Mouse (Mus musculus) frontal cortex, postnatal 25 days (tissue): ENCODE results near the gene Chrm1.

Source experiments
- DNase-seq, 2 experiments: peaks; one replicate each; pipeline ENCODE4 v3.0.0; 2022; ENCODE audit warnings: low spot score in 2 of 2

The Chrm1 gene

DNA sequence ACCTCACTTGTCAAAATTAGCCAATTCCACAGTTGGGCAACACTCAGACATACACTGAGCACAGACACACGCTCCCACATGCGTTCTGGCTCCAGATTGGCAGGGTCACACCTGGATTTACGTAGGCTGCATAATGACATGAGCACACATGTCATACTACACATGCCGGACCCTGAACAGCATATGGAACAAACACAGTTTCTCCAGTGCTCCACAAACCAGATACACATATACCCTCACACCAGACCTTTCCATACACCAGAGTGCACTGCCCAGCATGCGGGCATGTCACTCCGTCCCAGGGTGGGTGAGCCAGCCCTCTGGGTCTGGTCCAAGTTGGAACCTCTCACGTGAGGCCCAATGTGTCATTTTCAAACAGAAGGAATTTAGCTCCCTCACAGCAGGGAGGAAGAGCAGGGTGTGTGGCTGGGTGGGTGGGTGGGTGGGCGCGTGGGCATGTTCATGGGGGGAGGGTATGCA, at the start of gene Chrm1:
Gene Chrm1, plus strand, starts transcription at position 430 of the 480 bp plus-strand sequence.
- DNase-seq, result no peak

DNA sequence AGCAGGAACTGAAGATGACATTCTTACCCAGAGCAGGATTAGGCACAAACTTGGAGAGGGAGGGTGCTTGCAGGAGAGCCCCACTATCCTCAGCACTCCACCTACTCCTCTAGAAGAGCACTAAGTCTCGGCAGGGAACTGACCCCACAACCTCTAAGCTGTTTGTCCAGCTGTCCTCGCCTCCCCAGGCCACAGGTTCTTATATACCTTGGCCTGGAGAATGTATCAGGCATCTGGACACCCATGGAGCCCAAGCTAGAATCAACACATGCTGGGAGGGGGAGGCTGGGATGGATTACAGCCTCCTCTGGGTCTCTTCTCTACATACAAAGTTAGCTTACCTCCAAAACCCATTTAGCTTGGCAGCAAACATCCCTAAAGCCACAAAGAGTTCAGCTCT, 49.2 kb upstream of the Chrm1 start:
- no peak for DNase-seq

DNA sequence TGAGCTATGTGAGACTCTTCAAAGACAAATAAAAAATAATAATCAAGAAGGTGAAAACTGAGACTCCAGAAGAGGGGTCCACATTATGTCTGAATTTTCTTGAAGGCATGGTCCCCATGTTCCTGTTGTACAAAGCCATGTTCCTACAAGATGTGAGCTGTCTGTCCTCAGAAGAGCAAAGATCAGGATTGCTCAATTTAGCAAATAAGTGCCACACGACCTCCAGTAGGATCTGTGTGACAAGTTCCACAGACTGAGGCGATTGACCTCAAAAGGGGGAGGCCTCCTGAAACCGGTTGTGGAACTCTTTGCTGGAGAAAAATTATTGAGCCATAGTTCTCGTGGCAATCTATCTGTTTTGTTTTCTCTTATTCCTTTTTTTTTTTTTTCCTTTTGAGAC, 47.3 kb upstream of the Chrm1 start:
- DNase-seq, result no peak

DNA sequence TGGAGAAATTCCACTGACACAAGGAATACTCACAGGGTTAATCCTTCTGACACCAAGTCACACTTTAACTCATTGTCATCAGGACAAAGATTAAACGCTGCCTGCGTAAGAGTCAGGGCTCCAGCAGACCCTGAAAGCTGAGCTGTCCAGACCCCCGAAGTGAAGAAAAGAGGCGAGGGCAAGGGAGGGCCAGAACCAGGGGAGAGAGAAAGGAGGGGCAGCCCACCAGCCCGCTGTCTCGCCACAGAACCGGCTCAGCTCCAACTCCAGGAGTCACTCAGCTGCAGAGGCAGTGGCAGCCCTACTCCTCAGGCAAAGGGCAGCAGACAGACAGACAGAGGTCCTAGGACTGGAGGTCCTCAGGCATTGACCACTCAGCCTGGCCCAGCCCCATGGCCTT, 45.7 kb upstream of the Chrm1 start, which contains the start of gene Slc22a6:
Gene Slc22a6, plus strand, starts transcription at position 136 of the 400 bp plus-strand sequence.
- DNase-seq, result no peak

DNA sequence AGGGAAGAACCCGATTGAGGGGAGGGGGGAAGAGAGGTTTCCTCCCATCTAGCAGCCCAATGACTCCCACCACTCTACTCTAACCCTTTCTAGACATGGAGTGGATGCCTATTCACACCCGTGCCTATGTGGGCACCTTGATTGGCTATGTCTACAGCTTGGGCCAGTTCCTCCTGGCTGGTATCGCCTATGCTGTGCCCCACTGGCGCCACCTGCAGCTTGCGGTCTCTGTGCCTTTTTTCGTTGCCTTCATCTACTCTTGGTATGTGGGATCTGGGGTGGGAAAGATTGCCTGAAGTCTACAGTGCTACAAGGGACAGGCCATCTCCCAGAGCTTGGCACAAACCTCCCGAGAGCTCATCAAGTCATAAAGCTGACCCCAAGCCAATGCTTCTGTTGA, 42.5 kb upstream of the Chrm1 start:
- DNase-seq, result no peak

DNA sequence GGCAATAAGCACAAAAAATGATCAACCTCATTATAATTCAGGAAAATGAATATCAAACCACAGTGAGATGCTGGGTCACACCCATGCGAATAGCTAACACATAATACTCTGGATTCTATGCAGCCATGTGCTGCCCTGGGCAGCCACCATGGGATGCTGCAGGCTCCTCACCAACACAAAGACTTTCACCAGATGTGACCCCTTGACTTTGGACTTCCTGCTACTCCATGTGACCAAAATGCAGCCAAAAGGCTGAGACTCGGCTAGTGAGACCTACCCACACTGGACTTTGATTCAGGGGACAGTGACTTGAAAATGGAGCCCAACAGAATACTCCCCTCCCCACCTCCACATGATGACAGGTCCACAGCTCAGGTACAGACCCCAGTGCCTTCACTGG, 33.3 kb upstream of the Chrm1 start:
- DNase-seq, result no peak

DNA sequence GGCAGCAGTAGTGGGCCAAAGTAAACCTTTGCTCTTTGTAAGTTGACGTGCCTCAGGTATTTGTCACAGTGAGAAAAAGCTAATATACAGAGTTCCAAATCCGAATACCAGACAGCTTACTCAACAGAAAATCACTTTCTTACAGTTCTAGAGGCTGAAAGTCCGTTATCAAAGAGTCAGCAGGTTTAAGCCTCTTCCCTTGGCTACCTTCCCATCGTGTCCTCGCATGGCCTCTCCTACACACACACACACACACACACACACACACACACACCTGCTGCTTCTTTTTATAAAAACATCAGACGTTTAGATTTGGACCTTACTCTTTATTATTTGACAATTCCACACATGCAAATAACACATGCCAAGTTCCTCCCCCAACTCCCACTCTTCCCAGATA, 32.8 kb upstream of the Chrm1 start:
- DNase-seq, result no peak

DNA sequence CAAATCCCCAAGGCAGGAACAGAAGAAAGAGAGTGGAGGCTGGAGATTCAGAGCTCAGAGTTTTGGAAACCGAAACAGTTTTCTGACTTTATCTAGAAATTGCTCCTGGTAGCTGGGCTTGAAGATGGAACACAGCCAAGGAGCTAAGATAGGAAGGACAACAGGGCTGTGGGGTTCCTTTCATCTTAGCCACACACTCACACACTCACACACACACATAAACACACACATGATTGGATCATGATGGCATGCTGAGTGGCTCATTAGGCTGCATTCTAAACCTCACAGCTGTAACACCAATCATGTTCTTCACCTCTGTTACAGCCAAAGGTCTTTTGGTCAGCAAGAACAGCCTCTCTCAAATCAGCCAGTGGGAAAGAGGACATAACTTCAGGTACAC, 31.6 kb upstream of the Chrm1 start:
- DNase-seq, result no peak

DNA sequence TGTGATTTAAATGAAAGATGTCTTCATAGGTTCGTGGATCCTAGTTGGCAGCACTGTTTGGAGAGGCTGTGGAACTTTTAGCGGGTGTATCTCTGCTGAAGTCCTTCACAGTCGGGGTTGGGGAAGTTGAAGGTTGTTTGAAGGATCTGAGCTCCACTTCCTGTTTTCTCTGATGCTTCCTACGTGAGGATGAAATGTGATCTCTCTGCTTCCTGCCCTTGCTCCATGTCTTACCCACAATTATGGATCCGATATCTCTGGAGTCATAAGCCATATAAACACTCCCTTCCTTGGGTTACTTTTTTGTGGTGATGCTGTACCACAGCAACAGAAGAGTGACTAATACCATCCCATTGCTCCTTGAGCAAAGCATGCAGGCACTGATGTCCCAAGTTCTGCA, 21.5 kb upstream of the Chrm1 start:
- no peak for DNase-seq

DNA sequence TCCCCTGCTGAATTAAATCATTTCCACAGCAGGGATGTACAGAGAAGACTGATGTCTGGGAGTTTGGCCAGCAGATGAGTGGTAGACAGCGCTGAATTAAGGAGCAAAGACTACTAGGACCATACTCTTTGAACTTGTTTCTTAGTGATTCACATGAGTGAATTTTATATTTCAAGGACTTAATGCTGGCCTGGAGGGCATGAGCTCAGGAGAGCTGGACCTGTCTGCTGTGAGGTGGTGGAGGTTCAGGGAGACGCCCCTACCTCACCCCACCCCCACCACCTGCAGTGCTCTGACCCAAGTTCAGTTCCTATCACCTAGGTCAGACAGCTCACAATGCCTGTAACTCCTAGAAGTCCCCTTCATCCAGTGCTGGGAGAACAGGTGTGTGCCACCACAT, 17.2 kb upstream of the Chrm1 start:
- DNase-seq, result no peak

DNA sequence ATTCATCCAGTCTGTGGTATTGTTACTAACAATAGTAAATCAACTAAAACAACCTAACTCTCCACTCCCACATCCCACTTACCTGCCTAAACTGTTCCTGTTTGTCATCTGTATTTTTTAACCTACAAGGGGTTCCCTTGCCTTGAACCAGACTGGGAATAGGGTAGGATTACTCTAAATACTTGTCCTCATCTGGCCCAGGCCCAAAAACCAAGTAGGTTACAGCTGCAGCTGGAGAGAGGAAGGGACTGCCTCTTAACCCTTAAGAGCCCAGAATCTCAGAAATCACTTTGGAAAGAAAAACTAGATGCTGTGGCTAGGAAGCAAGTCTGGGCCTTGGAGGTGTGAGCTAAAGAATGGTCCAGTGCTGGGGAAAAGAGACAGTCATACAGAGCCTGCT, 7.8 kb upstream of the Chrm1 start:
- no peak for DNase-seq

DNA sequence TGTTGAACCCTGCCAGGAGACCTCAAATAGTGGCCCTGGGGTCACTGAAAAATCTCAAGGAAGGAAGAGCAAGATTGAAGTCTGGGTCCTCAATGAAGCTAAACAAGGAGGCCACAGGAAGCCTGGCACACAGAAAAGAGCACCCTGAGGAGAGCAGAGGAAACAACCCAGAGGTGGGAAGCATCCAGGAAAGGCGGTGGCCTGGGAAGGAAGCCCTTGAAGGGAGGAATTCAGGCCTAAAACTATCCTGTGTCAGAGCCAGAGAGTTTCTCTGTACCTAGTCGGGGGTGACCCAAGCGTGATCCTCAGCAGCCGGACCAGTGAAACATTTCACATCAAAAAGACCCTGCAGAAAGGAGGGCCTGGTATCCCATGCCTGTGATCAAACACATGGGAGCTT, 7.2 kb upstream of the Chrm1 start:
- DNase-seq, result no peak

DNA sequence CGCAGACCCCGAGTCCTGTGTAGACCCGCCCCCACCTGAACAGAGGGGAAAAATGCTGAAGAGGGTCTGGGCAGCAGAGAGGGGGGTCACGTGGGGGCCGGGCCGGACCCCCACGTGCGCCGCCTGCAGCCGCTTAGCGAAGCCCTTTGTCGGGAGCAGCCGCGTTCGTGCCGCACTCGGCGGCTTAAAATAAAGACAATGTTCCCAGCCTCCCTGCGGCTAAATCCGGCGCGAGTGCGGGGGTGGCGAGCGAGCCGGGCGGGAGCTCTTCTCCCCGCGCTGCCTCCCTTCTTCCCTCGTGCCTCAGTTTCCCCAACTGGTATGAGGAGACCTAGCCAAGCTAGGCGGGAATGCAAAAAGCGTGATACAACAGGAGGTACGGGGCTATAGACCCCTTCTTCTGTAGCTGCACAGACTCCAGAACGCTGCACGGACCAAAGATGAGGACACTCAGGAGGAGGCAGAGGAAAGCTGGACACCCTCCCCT, 1.7 kb upstream of the Chrm1 start:
- peak; percentile 63 to 71 for DNase-seq

DNA sequence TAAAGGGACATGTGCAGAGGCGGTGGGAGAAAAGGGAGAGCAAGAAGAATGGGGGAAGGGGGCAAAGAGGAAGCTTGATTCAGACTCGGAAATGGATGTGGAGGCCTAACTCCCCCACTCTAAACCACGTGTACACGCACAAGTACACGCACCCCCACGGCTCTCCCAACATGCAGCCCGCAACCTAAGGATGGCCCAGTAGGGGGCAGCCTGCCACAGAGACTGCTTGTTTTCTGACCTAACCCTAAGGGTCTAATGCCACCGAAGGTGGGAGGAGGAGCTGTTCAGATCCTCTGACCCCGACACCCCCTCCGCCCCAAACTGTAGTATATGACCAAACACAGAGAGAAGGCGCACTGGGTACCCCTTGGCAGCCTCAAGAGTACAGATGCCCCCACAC, 1.3 kb upstream of the Chrm1 start:
- peak; percentile 81 to 84 for DNase-seq

DNA sequence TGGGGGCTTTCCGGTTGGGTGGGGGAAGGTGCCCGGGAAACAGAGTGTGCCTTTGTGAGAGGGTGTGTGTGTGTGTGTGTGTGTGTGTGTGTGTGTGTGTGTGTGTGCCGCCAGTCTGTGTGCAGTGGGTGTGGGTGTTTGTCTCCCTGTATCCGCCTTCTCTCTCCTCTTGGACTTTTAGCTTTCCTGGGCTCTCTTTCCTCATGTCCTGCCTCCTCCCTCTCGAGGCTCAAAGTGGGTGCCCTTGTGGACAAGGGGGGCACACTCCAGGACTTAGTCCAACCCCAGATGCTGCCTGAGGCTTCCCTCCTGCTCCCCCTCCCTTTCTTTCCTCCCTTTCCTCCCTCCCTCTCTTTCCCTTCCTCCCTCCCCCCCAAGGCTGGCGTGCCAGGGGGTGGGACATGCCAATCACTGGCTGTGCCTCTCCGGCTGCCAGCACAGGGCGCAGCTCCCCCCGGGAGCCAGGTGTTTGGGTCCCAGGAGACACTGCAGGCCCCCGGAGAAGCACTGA, 377 bp downstream of the Chrm1 start:
- DNase-seq, result peak; percentile 59 to 61

DNA sequence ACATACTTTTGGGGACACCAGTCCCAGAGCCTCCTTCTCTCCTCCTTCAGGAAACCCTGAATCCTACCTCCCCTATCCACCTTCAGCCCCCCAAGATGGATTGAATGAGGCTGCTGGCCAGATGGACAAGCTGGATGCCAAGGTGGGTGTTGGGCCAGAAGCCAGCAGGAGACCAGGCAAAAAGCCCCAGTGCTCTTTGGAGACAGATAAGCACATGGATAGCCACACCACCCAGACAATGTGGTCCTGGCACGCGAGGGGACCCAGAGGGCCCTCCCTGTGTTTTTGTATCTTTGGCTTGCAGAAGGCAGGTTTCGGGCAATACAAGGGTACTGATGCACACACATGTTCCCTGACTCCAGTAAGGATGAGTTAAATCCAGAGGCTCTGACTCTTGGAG, 1.3 kb downstream of the Chrm1 start:
- no peak for DNase-seq

DNA sequence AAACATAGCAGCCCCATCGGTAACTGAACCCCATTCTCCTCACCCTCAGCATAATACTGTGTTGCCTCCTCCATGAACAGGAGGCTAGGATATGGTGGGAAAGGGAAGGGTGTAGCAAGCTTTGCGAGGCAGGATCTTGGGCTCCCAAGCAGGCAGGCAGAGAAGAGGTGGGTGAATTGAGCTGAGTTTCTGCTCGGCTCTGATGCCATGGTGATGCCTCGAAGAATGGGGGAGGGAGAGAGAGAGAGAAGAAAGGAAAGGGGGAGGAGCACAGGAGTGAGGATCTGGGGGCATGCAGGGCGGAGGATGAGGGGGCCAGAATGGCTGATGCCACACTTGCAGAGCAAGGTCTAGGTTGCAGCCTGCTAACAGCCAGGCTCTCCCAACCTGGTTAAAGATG, 2.2 kb downstream of the Chrm1 start:
- DNase-seq, result peak in 1 of 2 experiments; percentile 38

DNA sequence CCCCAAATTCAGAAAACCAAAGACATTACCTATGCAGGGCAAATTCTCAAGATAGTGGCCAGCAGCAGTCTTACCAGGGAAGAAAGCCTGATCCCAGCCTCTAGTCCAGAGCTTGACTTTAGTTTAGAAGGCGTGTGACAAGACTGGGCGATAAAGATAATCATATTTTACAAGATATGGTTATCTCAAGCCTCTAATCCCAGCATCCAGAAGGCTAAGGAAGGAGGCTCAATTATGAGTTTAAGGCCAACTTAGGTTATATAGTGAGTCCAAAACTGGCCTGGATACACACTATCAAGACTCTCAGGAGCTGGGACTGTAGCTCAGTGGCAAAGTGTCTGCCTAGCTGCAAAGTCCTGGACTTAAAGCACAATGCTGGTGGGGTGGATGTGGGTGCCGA, 9.3 kb downstream of the Chrm1 start:
- DNase-seq, result no peak

DNA sequence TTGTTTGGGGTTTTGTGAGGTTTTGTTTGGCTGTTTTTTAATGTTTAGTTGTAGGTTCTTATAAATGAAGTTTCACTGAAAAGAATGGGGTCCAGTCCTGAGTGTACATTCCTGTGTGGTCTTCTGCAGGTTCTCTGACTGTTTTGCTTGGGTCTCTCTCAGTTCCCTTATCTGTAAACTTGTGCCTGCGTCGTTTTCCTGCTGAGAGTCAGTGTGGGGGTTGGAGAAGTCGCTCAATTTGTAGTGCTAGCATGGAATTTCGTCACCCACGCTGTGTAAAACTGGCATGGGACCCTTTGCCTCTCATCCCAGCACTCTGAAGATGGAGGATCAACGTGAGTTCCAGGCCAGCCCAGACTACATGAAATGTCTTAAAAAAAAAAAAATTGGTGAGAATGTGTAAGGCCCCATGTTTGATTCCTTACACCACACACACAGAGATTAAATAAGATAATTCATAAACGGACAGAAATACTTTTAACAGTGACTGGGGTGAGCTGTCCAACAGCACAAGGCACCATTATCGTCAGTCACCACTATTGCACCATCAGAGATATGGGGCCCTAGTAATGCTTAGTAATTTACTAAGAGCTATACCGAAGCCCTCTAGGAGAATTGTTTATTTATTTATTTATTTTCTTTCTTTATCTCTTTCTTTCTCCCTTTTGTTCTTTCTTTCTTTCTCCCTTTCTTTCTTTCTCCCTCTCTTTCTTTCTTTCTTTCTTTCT, 9.9 kb downstream of the Chrm1 start:
- no peak for DNase-seq

DNA sequence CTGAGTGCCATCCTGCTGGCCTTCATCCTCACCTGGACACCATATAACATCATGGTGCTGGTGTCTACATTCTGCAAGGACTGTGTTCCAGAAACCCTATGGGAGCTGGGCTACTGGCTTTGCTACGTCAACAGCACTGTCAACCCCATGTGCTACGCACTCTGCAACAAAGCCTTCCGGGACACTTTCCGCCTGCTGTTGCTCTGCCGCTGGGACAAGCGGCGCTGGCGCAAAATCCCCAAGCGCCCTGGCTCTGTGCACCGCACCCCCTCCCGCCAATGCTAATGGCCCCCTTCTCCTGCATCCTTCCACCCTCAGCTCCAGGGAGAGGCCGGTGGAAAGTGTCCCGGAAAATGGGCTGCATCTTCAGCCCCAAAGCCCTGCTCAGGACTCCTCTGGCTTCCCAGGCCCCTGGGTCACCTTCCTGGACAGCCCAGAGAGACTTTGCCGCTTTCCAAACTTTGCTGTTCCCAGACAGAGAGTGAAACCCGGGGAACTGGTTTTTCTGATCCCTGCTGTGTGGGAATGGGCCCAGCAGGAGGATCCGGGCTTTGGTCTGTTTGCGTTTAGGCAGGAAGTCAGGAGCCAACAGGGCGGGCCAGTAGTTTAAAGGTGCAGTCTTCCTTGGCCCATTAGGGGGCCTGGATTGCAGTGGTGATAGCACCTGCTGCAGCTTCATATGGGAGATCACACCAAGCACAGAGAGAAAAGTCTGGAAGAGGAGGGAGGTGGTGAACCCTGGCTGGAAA, 15.6 kb downstream of the Chrm1 start:
- DNase-seq, result no peak

DNA sequence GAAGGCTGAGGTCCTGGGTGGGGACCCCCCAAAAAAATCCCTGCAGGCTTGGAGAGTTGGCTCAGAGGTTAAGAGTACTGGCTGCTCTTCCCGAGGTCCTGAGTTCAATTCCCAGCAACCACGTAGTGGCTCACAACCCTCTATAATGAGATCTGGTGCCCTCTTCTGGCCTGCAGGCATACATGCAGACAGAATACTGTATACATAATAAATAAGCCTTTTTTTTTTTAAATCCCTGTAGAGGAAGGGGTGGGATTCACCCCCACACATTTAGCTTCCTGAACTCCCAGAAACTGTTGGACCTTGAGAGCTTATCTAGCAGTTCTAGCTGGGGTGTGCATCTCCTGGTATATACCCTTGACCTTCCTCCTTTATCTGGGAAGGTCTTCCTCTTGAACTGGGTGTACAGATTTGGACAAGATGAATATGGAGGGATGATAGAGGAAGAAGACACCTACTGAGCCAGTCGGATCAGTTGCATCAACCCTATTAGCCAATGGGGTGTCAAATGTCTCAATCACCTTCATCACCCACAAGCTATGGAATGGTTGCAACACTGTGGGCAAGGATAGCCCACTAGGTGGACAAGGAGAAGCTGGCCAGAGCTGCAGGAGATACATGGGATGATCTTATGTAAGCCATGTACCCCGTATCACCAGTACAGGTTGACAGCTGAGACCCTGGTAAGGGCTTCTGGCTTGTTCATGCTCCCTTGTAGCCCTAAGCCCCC, 18.2 kb downstream of the Chrm1 start:
- DNase-seq, result no peak

DNA sequence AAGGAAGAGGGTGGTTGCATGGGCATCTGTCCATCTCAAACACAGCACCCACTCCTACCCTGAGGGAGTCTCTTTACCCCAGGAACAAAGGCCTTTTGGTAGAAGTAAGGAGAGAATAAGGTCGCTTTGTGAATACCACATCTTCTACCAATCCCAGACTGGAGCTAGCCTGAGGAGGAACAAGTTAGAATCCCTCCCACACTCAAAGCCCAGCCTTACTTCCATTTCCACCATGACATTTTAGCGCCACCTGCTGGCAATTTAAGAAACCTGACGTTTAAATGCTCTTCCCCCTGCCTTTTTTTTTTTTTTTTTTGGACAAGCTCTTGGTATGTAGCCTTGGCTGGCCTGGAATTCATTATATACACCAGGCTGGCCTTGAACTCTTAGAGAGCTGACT, 19.4 kb downstream of the Chrm1 start:
- DNase-seq, result peak in 1 of 2 experiments; percentile 70
